Mouse (Mus musculus): Measurements from ENCODE around the gene Kcnh6.

- no peak for TF ChIP-seq CTCF (IDR thresholded peaks at IDR 0.05; ENCODE audit: low read depth, low read length)
- no peak for TF ChIP-seq POLR2A (IDR thresholded peaks at IDR 0.05; ENCODE audit: extremely low read depth, insufficient read depth, low read length)
These were observed 39.0 kb upstream of the Kcnh6 start for GRCm38 (mm10) chr11:105968948-105969347.

Measured in liver, adult 2 months (tissue).